Mouse (Mus musculus) lung, embryonic 16.5 days (tissue): ENCODE measurements around the gene Creg2. TPM values are rescaled to one million over a fixed set of nuclear protein-coding genes. Genes with fewer than 3 reads are reported as not detected.

Experiments
- ATAC-seq: fragments of 200-750 bp; cut with Nextera tagmentation; 2 replicates; pipeline ENCODE4 v1.8.0; 2017; ENCODE audit warnings: low read depth, mild to moderate bottlenecking, moderate library complexity
- H3K27ac ChIP-seq: fragments of 300-500 bp; sonication (generic); 2 replicates; pipeline ENCODE4 v1.5.1; 2014; ENCODE audit warnings: mild to moderate bottlenecking, control low read depth, low read length
- H3K27me3 ChIP-seq: fragments of 300-500 bp; sonication (generic); 2 replicates; pipeline ENCODE4 v1.6.1; 2014; ENCODE audit warnings: low read depth, low read length, mixed read lengths; ENCODE audit not compliant: control insufficient read depth, insufficient read depth
- H3K36me3 ChIP-seq: fragments of 300-500 bp; sonication (generic); 2 replicates; pipeline ENCODE4 v1.6.1; 2014; ENCODE audit warnings: low read length; ENCODE audit not compliant: control insufficient read depth, insufficient read depth
- H3K4me1 ChIP-seq: fragments of 300-500 bp; sonication (generic); replicated peaks from 2 replicates; pipeline ENCODE4 v1.6.1; 2014; ENCODE audit warnings: low read length, mixed read lengths; ENCODE audit not compliant: control insufficient read depth, insufficient read depth
- H3K4me2 ChIP-seq: fragments of 300-500 bp; sonication (generic); 2 replicates; pipeline ENCODE4 v1.6.1; 2014; ENCODE audit warnings: low read depth, low read length, control low read depth
- H3K4me3 ChIP-seq: fragments of 300-500 bp; sonication (generic); 2 replicates; pipeline ENCODE4 v1.5.1; 2014; ENCODE audit warnings: mild to moderate bottlenecking, low read length, control low read depth
- H3K9ac ChIP-seq: fragments of 300-500 bp; sonication (generic); 2 replicates; pipeline ENCODE4 v1.6.1; 2014; ENCODE audit warnings: low read length, control low read depth
- H3K9me3 ChIP-seq: fragments of 300-500 bp; sonication (generic); 2 replicates; pipeline ENCODE4 v1.6.1; 2016; ENCODE audit warnings: low read length; ENCODE audit not compliant: control insufficient read depth
- WGBS: fragments of 180-500 bp; shearing (Covaris S2); extraction: QIAGEN DNeasy Blood & Tissue Kit; methylation state at CpG from one replicate; pipeline ENCODE4 v1.1.7; 2014; 5-methylcytosine and 5-hydroxymethylcytosine counted together
- polyA plus RNA-seq: library from polyadenylated mRNA; unstranded; fragments of >200 nt; fragmentation: Nextera tagmentation; extraction: Ambion mirVana; gene quantifications from 2 replicates; pipeline ENCODE4 v1.2.1, GENCODE M21; 2015

Creg2 gene
- polyA plus RNA-seq, 1 experiment from 2014 or later = 0.04 TPM

DNA sequence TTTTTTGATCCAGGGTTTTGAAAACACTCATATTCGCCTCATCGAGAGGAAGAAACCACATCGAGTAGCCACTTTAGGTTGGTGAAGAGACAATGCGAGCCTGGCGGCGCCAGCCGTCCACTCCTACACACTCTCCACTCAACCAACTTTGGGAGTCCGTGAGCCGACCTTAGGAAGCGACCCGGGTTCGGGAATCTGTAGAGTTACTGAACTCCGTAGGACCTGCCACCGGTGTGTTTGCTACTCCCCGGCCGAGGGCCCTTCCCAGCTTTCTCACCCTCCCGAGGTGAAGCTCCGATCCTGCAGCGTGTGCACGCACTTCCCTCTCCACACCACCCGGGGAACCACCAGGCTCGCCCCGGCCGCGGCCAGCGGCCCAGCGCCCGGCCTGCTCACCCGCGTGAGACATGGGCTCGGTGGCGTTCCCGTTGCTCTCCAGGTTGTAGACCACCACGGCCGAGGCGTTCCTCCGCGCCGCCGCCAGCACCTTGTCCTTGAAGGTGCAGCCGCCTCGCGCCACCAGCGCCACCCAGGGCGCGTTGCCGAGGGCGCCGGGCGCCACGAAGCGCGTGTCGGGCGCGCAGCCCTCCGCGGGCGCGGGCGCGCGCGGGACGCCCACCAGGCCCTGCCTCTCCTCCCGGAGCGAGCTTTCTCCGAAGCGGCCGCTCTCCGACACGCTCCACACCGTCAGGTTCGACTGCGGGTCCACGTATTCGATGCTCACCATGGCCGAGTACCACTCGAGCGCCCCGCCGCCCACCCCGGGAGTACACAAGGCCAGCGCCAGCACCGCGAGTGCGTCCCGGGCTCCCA, 74.6 kb downstream of the Creg2 start:
- peak overlapping the region; percentile 95 for H3K4me3 ChIP-seq
- H3K27ac ChIP-seq = peak overlapping the region; percentile 99
- peaks cover 30% of the 10 kb centered on the region for H3K4me1 ChIP-seq
- H3K9me3 ChIP-seq = no peaks in the 10 kb centered on the region
- H3K4me2 ChIP-seq = peak overlapping the region; percentile 88
- H3K36me3 ChIP-seq = 0 out of 2 replicates have a peak, but pooled peaks cover 2% of the 10 kb centered on the region
- H3K27me3 ChIP-seq = no peaks in the 10 kb centered on the region
- WGBS = under 1% methylated on average over 83 of the region's 88 CpGs
- ATAC-seq = peak; percentile 69
- H3K9ac ChIP-seq = peak overlapping the region; percentile 97

DNA sequence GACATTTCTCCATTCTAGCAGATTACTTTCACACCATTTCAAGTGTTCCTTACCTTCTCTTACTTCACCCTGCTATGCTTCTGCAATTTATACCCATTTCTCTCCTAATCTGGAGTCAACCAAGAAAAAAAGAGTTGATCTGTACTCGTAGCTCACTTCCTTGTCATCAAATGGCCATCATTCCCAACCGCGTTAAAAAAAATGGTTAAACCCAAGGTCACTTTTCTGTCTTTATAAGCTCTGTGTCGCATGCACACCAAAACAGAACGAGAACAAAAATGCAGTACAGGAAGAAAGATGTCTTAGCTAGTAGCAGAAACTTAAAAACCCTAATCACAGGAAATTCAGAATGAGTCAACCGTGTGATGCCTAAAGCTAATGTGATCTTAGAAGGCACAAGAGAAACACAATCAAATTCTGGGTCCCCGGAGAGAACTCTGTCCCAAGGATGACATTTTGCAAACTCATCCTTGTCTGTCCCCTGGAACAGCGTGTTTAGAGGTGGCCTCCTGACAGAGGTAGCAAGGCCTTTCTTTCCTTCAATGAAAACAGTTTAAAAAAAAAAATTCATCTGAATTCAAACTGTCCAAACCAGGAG, 75.4 kb downstream of the Creg2 start:
- Histone ChIP-seq H3K4me1 (peaks cover 30% of the 10 kb centered on the region), H3K27ac (peak overlapping the region; percentile 99), H3K9me3 (no peaks in the 10 kb centered on the region), H3K4me2 (peak overlapping the region; percentile 88), H3K9ac (peak overlapping the region; percentile 97), H3K36me3 (0 out of 2 replicates have a peak, but pooled peaks cover 2% of the 10 kb centered on the region), H3K4me3 (peak overlapping the region; percentile 95), H3K27me3 (no peaks in the 10 kb centered on the region)
- WGBS = 5% methylated on average over 8 of the region's 8 CpGs
- no peak for ATAC-seq

DNA sequence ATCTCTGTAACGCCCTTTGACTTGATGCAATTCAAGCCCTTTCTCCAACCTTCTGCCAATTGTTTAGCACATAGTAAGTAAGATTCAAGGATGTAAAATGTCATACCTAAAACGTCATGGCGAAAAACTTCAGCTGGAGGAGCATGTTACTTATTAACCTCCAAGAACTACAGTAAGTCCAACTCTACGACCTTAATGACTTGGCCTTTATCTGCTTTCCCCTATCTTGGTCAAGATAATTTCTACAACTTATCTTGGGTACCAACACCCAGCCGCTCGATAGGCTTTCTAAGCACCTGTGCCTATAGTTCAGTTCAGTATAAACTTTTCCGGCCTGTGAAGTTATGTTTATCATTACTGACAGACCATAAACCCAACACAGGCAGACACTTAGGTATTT, 77.4 kb downstream of the Creg2 start:
- Histone ChIP-seq H3K36me3 (0 out of 2 replicates have a peak, but pooled peaks cover 2% of the 10 kb centered on the region), H3K27me3 (no peaks in the 10 kb centered on the region), H3K4me1 (peaks cover 27% of the 10 kb centered on the region), H3K9ac (no peak overlapping the region), H3K27ac (no peak overlapping the region), H3K4me2 (peak overlapping the region; percentile 14; the same call in 1 of the 2 replicates), H3K4me3 (no peak overlapping the region), H3K9me3 (no peaks in the 10 kb centered on the region)
- ATAC-seq = no peak
- WGBS = 47% methylated on average over 7 of the region's 7 CpGs

DNA sequence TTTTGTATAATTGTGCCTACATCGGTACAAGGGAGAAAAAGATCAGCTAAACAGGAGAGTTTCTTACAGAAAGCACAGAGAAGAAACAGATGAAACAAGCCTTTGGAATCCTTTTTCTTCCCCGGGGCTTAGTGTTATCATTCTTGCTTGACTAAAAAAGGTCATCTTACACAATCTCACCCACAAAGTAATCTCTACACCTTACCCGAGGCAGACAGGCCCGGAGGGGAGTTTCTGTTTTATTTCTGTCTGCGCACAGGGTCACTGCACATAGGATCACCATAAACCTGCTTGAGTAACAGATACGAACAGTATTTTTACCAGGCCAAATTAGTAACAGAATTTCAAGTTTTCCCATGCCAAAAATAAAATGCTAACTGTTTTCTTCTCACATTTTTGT, 79.6 kb downstream of the Creg2 start:
- Histone ChIP-seq H3K27me3 (no peaks in the 10 kb centered on the region), H3K9me3 (no peaks in the 10 kb centered on the region), H3K4me2 (no peak overlapping the region), H3K4me3 (no peak overlapping the region), H3K9ac (no peak overlapping the region), H3K36me3 (0 out of 2 replicates have a peak, but pooled peaks cover 2% of the 10 kb centered on the region), H3K4me1 (peaks cover 21% of the 10 kb centered on the region), H3K27ac (no peak overlapping the region)
- 43% methylated on average over 6 of the region's 6 CpGs for WGBS
- ATAC-seq = no peak

Other genes with a start within 250 kb of the Creg2 start
- 13.3 and 14.7 TPM in 2 replicates for gene Tbc1d8, start 172.7 kb downstream of the Creg2 start, polyA plus RNA-seq
- gene Cnot11, start 116.5 kb downstream of the Creg2 start, polyA plus RNA-seq = 11.7 TPM in 2 replicates
- gene Rnf149, start 74.1 kb downstream of the Creg2 start, polyA plus RNA-seq = 20.0 and 26.1 TPM in 2 replicates
- 0.40 and 0.58 TPM in 2 replicates for gene Rfx8, start 69.5 kb upstream of the Creg2 start, polyA plus RNA-seq
- gene Gm3646, start 153.9 kb upstream of the Creg2 start, polyA plus RNA-seq = not detected in 2 replicates
- 20.9 and 21.6 TPM in 2 replicates for gene Map4k4, start 249.4 kb upstream of the Creg2 start, polyA plus RNA-seq